Mouse (Mus musculus) gastrocnemius, postnatal 36 days (tissue): ENCODE data around the gene Ndufb2. TPM values are rescaled to one million over a fixed set of nuclear protein-coding genes. Genes with fewer than 3 reads are reported as not detected.

Source experiments
- DNase-seq, 2 experiments: peaks; one replicate each; pipeline ENCODE4 v3.0.0; 2022
- intact Hi-C: fragments of 180-260 bp; cut with DNase I; formaldehyde crosslinking; loops from one replicate; pipeline ENCODE4 v1.15.1; 2025
- long read RNA-seq, 2 experiments: library from polyadenylated mRNA; stranded (forward); transcript quantifications; one replicate each; pipeline ENCODE4 v2.0.0; 2021
- total RNA-seq, 2 experiments: library from RNA; stranded (reverse); gene quantifications; 2 replicates each; pipeline ENCODE4 v1.2.3; 2021

The Ndufb2 gene
- 100 to 1,000 TPM; 403 to 433 TPM for total RNA-seq
- long read RNA-seq, experiment 1, full-length matches to known transcripts = 1,330 of 1,405 reads
- long read RNA-seq, experiment 1, partial matches to known transcripts = 37 of 1,405 reads
- long read RNA-seq, experiment 1, other reads (novel, unspliced or antisense) = 38 of 1,405 reads
- long read RNA-seq, experiment 2, full-length matches to known transcripts = 1,567 of 1,668 reads
- long read RNA-seq, experiment 2, partial matches to known transcripts = 61 of 1,668 reads
- long read RNA-seq, experiment 2, other reads (novel, unspliced or antisense) = 40 of 1,668 reads

DNA sequence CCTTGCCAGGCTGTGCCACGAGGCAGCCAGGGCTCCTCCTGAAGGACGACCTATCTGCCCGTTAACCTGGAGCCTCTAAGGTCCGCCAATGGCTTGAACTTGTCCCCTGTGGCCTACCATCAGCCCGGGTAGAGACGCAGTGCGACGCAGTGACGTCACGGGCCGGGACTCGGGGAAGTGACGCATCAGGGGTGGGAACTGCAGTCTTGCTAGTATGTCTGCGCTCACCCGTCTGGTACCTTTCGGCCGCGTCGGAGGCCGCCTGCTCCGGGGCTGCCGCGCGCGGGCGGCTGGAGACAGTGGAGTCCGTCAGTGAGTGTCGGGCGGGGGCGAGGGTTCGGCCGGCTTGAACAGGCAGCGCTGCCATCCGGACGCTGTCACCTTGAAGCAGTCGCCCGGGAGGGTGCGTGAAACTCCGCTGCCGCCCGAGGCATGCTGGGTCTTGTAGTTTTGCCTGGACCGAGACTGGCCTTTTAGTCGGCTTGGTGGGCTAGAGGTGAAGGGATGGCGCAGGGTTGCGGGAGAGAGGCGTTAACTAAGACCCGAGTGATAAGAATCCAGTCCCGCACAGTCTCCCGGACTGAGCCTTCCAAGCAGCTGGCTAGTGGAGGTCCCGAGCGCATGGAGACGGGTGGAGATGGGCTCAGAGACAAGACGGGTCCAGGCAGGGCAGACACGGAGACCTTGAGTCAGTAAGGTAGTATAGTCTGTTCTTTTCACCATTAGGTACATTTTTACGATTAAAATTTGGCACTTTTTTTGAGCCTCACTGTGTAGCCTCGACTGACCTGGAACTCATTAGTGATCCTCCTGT is at the start of gene Ndufb2:
Ndufb2 (plus strand) TSS at position 174 of the 814 bp plus-strand sequence.
- peak; percentile 88 to 96 for DNase-seq
- intact Hi-C loops = no loop called here

DNA sequence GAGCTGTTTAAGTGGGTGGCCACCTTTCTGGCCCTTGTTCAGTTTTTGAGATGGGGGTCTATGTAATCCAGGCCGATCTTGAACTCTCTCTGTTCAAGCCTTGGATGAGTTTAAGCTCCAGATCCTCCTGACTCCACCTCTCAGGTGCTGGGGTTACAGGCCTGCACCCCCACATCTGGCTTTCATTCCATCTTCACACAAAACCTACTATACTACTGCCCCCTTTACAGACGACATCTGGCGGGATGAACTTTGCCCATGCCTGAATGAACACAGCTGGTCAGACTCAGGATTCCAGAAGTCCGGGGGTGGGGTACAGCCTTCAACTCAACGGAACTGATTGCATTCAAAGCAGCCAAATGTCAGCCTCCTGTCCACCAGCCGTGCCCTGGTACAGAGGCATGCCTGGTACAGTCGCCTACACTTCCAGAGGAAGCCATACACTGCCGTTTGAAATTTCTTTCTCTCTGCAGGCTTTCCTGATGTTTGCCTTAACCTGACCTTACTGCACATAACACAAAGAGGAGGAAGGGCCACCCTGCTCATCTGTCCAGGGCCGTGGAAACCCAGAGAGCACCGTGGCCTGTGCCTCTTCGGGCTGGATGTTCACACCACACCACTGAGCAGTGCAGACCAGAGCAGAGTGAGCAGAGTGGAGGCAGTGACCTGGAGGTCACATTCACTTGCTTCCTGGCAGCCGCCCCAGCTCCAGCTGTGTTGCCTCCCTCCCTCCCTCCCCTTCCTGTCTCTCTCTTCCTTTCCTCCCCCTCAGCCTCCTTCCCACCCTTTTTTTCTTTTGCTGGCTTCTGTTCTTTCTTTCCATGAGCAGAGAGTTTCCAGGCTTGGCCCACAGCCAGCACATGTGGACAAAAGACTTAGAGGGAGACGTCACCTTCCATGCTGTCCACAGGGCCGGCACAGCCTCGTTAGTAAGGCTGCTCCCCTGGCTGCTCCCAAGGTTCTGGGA is 49.5 kb upstream of the Ndufb2 start:
- DNase-seq = peak; percentile 78 to 82
- intact Hi-C loops = no loop called here

DNA sequence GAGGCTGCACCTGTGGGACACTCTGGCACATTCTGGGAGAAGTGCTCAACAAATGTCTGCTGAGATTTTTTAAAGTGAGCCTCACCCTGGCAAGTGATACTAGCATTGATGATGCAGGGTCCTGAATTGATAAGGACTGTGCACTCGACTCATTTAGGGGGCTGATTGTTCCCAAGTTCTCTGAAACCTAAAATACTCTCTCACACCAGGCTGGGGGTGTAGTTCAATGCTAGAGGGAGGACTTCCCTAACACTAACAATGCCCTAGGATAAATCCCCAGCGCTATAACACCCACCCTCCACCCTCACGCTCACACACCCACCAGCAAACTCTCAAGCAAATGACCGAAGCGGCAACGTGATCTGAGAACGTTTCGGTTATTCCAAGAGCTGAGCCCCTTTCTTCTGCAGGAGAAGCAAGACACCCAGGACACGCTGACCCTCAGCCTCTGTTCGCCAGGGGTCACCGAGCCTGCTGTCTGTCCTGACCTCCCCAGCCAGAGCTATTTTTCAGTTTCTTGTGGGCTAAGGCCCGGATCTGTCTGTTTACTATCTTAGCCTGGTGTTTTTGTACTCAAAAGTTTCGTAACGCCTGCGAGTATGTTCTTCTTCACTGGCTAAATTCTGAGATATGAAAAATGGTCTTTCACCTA is 48.5 kb upstream of the Ndufb2 start:
- no peak for DNase-seq
- intact Hi-C loops = no loop called here

DNA sequence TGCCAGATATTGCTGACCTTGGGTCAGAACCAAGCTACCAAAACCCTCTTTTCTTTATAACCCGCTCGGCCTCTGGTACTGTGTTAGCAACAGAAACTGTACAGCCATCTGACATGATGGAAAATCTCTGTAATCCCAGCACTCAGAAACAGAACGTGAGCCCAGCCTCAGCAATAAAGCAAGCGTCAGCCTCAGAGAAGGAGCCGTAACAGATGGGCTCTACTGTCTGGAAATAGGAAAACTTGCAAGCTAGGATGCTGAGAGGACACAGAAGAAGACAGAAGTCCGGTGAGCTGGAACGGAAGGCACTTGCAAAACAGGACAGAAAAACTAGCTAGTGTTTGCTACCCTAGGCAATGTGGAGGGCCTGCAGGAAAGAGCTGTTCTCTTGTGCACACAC is 46.9 kb upstream of the Ndufb2 start:
- DNase-seq = no peak

DNA sequence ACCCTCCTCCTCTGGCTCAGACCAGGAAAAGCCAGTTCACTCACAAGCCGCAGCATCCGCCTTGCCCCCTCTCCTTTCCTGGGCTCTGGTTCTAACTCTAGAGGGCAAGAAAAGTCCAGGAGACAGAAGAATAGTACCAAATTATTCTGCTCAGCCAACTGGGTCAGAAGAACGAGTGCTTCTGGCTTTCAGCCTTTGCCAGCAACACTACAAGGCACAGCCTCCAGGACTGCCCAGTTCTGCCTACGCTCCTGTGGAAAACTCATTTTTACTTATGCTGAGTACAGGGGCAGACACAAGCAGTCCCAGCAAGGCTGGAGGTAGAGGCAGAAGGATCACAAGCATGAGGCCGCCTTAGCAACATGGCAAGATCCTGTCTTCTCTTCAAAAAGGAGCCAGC is 44.3 kb upstream of the Ndufb2 start:
- intact Hi-C loops = no loop called here
- no peak for DNase-seq

More for the DNA sequence above, 46.9 kb upstream of the Ndufb2 start:
- intact Hi-C loops = no loop called here

DNA sequence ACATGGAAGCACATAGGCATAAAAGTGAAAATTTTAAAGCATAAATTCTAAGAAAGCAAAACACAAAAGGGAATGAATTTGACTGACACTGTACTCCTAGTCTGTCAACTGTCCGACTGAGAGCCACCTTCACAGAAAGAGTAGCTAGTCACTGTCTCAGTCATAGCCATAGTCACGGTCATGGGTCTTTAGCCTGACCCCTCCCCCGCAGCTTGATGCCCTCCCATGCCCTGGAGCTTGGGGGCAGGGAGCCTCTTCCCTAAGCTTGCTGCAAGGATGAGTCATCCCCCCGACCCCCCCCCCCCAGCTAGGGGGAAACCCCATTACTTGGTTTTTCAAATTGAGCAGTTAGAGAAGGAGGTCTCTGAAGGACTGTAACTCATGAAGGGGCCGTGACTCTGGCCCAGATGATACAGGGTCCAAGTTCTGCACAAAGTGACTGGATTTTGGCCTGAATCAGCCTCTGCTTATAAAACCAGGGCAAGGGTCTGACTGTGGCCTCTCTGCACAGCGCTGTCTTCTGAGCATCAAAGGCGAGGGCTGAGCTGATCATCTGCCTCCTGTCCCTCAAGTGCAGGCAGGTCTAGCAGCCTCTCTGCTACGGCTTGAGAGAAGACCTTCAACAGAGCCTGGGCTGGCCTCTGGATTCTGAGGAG is 40.3 kb upstream of the Ndufb2 start:
- intact Hi-C loops = no loop called here
- no peak for DNase-seq

DNA sequence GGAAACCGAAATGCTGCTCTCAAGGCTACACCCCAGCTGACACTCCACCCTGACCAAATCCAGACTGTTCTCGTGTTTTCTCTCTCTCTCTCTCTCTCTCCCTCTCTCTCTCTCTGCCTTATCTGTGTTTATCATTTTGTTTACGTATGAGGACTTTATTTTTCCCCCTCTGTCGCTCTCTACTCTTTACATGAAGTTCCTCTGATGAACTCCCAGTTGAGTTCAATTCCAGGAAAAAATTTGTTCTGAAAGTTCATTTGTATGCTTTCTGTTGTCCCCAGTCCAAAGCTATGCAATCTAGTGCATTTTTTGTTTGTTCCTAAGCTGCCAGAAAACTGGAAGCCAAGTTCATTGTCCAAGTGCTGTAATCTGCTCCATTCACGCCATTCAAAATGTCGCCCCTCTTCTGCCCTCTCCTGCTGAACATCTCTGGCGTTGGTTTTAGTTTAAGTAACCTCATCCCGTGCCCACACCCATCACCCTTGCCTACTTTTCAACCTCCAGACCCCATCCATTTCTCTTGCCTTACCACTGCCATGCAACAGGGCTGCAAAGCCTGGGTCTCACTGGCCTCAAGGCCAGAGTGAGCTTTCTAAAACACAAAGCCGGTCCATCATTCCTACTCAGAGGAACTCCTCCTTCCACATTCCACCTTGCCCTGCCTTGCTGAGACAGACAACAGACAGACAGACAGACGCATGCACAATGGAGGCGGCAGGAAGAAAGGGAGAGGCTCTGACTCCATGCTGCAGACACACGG is 37.3 kb upstream of the Ndufb2 start:
- intact Hi-C loops = no loop called here
- no peak for DNase-seq

DNA sequence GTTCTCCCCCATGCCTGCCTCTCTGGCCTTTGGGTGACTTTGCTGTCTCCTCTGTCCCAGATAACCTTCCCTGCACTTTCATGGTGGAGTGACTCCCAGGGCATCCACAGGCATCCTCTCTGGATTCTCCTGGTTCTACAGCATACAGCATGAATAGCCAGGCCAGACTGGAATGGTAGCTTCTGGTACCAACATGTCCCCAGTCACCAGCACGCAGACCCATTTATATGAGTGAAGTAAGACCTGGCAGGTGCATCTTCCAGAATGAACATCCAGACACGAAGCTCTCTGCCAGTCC is 36.8 kb upstream of the Ndufb2 start:
- intact Hi-C loops = no loop called here
- no peak for DNase-seq

DNA sequence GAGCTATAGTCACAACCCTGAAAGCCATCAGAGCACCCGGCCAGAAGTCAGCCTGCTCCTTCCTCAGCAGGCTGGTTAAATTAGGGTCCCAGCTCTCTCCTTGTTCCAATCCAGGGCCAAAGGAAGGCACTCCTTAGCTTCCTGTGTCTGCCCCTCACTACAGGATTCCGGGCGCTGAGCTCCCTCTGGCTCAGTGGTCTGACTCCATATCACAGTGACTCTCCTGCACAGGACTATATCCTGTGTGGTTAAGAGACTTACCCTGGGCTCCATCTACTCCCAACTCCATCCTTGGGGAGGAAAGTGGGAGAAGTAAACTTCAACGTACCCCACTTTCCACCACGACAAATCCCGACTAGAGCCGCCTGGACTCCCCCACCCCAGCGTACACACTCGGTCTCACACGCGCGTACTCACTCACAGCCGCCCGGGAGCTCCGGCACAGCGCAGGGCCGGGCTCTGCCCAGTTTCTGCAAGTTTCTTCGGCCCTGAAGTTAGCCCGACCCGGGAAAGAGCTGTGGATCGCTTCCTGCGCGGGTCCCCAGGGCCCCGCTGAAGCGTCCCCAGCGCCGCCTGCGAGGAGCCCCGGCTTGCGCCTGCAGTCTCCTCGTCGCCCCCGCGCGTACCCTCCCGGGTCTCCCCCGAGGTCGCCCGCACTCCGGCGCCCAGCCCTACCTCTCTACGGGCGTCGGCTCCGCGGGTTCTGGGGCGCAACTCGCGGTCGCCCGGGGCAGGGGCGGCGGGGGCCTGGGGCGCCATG is 35.3 kb upstream of the Ndufb2 start:
- peak in 1 of 2 experiments; percentile 55 for DNase-seq
- intact Hi-C loops = no loop called here

DNA sequence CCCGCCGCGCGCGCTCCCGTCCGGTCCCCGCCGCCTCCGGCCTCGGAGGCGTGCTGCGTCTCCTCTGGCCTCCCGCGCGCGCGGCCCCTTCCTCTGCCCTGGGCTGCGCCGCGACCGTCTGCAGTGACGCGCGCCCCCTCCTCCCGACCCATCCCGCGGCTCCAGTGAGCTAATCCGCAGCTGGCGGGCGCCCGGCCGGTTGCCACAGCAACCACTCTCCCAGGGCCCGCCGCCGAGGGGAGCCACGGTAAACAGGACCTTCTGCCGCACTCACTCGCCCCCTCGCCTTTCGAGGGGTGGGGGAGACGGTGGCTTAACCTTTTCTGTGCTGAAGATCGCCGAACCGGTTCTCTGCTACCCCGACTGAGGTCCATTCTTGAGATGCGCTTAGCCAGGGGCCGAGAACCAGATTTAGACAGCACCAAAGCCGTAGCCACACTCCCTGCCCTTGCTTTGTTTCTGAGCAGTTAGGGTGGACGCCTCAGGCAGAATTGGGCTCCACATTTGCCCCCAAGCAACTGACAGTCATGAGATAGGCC is 34.6 kb upstream of the Ndufb2 start, which contains the start of gene Dennd2a:
Dennd2a (minus strand) TSS at position 145 of the 539 bp plus-strand sequence.
- intact Hi-C loops = no loop called here
- DNase-seq = peak; percentile 71 to 81

DNA sequence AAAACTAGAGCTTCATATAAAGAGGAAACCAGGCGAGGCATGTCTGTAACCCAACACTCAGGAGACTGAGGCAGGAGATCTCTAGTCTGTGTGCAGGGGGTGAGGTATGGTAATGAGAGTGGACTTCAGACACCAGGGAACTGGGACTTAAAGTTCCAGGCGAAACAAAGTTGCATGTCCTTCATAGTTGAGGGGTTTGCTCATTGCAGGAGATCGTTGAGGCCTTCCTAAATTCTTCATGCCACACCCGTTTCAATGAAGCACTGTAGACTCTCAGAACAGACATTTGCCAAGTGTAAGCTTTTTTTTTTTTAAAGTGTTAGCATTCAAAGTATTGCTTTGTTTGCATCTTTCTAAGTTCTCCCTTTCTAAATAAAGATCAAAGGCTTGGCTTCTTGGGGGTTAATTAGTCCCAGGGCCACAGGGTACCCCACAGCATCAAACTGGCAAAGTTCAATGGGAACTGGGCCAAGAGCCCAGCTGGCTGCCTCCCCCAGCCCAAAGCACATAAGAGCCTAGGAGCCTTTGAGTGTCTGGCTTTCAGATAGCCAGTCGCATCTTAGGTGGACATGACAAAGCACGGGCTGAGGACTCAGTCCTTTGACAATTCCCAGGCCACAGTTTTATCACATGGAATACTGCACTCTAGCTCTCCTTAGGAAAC is 33.0 kb upstream of the Ndufb2 start:
- DNase-seq = no peak
- intact Hi-C loops = no loop called here

DNA sequence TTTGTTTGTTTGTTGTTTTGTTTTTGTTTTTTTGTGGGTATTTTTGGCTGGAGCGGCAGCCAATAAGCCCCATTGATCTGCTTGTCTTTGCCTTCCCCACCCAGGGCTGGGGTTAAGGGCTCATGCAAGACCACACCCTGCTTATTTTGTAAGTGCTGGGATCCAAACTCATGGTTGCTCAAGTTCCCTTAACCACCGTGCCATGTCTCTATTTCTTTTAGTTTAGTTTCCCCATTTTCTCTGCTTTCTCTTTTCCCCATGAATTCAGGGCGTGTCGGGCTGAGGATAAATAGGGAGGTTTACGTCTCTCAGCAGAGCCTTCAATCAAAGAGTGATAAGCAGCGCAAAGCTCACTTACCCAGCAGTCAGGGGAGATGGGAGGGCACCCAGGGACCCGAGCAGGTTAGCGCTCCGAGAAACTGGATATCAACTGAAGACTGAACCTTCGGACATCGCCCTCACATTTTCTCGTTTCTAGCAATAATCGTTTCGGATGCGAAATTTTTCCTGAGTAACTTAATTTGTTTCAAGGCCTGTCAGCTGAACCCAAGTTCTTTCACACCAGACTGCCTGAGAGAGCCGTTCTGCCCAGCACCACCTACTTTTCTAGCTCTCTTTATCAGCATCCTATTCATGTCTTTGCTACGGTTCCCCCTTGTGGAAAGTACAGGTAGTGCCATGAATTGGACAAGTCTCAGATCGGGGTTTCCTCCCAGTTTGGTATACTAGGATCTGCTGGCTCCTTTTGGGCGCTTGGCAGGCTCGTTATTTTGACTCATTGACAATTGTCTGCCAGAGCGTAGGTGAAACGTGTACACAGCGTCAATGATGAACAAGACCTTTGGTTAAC is 30.0 kb upstream of the Ndufb2 start:
- DNase-seq = peak in 1 of 2 experiments; percentile 68
- intact Hi-C loops = loop anchor here (1.0 kb wide), 1 partner anchor 99 kb away; no protein-coding TSS in a partner anchor

DNA sequence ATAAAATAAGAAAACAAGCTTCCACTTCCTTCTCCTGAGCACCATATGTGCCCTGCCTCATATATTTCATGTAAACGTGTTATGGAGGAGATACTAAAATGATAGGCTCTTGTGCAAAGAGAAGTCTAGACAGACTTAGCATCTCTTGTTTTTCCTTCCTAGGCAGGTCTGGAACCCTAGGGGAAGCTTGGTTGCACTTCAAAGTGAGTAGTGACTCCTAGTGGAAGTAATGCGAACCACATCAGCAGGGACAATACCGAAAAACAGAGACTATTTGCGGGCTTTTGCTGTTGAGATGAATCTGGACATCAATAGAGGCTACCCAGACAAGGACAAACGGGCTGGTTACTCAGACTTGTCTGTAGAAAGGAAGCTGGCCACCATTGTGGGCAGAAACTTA is 24.8 kb upstream of the Ndufb2 start:
- intact Hi-C loops = no loop called here
- DNase-seq = no peak

DNA sequence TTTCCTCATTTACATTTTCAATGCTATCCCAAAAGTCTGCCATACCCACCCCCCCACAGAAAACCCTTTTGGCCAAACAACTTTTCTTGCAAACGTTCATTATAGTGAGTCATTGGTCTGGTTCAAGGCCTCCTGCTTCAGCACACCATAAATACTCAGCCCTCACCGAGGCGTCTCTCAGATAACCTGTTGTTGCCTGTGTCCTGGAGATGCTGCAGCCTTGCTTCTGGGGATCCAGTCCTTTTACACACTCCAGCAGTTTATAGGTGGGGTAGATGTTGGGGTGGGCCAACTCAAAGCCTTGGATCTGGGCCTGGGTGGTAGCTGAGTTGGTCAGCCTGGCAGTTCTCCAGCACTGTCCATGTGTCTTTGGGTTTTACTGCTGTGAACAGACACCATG is 21.9 kb upstream of the Ndufb2 start:
- DNase-seq = no peak
- intact Hi-C loops = no loop called here

DNA sequence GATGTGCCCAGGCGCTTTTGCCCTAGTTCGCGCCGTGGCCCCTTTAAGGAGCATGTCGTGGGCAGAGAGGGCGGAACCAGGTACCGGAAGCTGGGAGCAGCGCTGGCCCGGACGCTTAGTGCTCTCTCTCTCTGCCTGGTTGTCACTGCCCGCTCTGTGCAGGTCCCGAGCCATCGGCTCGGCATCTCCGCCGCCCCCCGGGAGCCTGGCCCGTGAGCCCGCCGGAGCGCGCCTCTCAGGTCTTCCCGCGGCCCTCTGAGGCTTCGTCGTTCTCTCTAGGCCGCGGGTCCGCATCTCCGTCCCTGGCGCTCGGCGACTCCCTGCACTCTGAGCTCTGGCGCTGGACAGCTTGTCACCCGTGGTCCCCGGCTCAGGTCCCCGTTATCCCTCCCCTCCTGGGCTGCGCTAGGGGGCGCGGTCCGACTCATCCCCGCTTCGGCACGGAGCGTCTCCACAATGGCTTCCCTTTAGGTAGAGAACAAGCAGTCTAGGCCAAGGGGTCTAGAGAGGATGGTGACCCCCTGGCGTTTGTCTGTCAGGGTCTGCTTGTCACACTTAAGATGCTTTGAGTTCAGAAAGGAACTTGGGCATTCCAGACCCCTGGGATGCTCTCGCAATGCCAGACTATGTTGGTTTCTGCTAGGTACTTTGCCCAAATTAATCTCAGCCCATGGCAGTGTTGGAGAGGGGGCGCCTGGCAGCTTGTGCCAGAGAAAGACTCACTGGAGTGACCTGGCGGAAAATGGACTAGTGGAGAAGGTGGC is 18.4 kb upstream of the Ndufb2 start, which contains the start of gene Adck2:
Adck2 (plus strand) TSS at position 83 of the 764 bp plus-strand sequence.
- DNase-seq = peak; percentile 56 to 72
- intact Hi-C loops = no loop called here

DNA sequence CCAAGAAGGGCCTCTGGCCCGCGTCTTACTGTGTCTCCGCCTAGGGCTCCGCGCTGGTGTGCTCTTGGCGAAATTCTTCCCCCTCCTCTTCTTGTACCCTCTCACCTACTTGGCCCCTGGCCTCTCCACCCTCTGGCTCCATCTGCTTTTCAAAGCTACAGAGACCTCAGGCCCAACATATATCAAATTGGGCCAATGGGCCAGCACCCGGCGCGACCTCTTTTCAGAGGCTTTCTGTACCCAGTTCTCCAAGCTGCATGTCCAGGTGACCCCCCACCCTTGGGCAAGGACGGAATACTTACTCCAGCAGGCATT is 17.9 kb upstream of the Ndufb2 start:
- intact Hi-C loops = no loop called here
- no peak for DNase-seq
